Mouse (Mus musculus): ENCODE results near the gene Apoa5. TPM values are rescaled to one million over a fixed set of nuclear protein-coding genes. Genes with fewer than 3 reads are reported as not detected.

Apoa5 gene
- total RNA-seq, 2 experiments from 2014 or later: not detected

Other genes starting within 250 kb of the Apoa5 start
- not detected for gene Apoa1, start 40.1 kb upstream of the Apoa5 start, total RNA-seq (2021)
- gene Apoc3, start 33.0 kb upstream of the Apoa5 start, total RNA-seq (2021): 1 to 10 TPM; 1.2 to 1.6 TPM
- not detected for gene Apoa4, start 27.9 kb upstream of the Apoa5 start, total RNA-seq (2021)
- 10 to 100 TPM; 31.9 to 34.1 TPM for gene Zpr1, start 4.4 kb downstream of the Apoa5 start, total RNA-seq (2021)
- gene Bud13, start 14.4 kb downstream of the Apoa5 start, total RNA-seq (2021): 10 to 100 TPM; 11.2 to 11.5 TPM
- not detected for gene 4931429L15Rik, start 51.4 kb downstream of the Apoa5 start, total RNA-seq (2021)

Measured in left cerebral cortex, postnatal 25 days (tissue).